Mouse (Mus musculus) heart, embryonic 16.5 days (tissue): ENCODE data around the gene Ofd1. TPM values are rescaled to one million over a fixed set of nuclear protein-coding genes. Genes with fewer than 3 reads are reported as not detected.

Experiments used
- ATAC-seq: fragments of 200-750 bp; cut with Nextera tagmentation; replicated peaks from 2 replicates; pipeline ENCODE4 v1.8.0; 2017; ENCODE audit warnings: moderate number of reproducible peaks; ENCODE audit not compliant: insufficient read depth, low FRiP score; ENCODE audit errors: extremely low read depth
- H3K27ac ChIP-seq: fragments of 300-500 bp; sonication (generic); 2 replicates; pipeline ENCODE4 v1.5.1; 2014; ENCODE audit warnings: mild to moderate bottlenecking, low read length, control low read depth, moderate library complexity
- H3K27me3 ChIP-seq: fragments of 300-500 bp; sonication (generic); 2 replicates; pipeline ENCODE4 v1.6.1; 2014; ENCODE audit warnings: low read length, mixed read lengths; ENCODE audit not compliant: control insufficient read depth, insufficient read depth
- H3K36me3 ChIP-seq: fragments of 300-500 bp; sonication (generic); 2 replicates; pipeline ENCODE4 v1.6.1; 2014; ENCODE audit not compliant: control insufficient read depth, insufficient read depth
- H3K4me1 ChIP-seq: fragments of 300-500 bp; sonication (generic); 2 replicates; pipeline ENCODE4 v1.6.1; 2014; ENCODE audit warnings: low read length, mixed read lengths; ENCODE audit not compliant: control insufficient read depth, insufficient read depth
- H3K4me2 ChIP-seq: fragments of 300-500 bp; sonication (generic); 2 replicates; pipeline ENCODE4 v1.6.1; 2014; ENCODE audit warnings: low read depth, mild to moderate bottlenecking, control low read depth, low read length
- H3K4me3 ChIP-seq: fragments of 300-500 bp; sonication (generic); 2 replicates; pipeline ENCODE4 v1.5.1; 2014; ENCODE audit warnings: mild to moderate bottlenecking, control low read depth, low read length
- H3K9ac ChIP-seq: fragments of 300-500 bp; sonication (generic); 2 replicates; pipeline ENCODE4 v1.6.1; 2014; ENCODE audit warnings: low read length, control low read depth
- H3K9me3 ChIP-seq: fragments of 300-500 bp; sonication (generic); replicated peaks from 2 replicates; pipeline ENCODE4 v1.6.1; 2016; ENCODE audit warnings: low read length; ENCODE audit not compliant: control insufficient read depth
- WGBS: fragments of 180-500 bp; shearing (Covaris S2); extraction: QIAGEN DNeasy Blood & Tissue Kit; methylation state at CpG from one replicate; pipeline ENCODE4 v1.1.7; 2014; 5-methylcytosine and 5-hydroxymethylcytosine counted together
- polyA plus RNA-seq: library from polyadenylated mRNA; unstranded; fragments of >200 nt; fragmentation: Nextera tagmentation; extraction: Ambion mirVana; gene quantifications from 2 replicates; pipeline ENCODE4 v1.2.1, GENCODE M21; 2015

Ofd1 gene
- polyA plus RNA-seq, 1 experiment from 2014 or later: 4.3 TPM

- no peaks in the 10 kb centered on the region for H3K36me3 ChIP-seq
- no peak overlapping the region for H3K27ac ChIP-seq
- no peaks in the 10 kb centered on the region for H3K27me3 ChIP-seq
- ATAC-seq: no peak
- H3K4me3 ChIP-seq: no peak overlapping the region
- 83% methylated on average over 5 of the region's 5 CpGs for WGBS
- H3K9ac ChIP-seq: no peak overlapping the region
- H3K4me1 ChIP-seq: no peaks in the 10 kb centered on the region
- H3K4me2 ChIP-seq: no peak overlapping the region
- no peaks in the 10 kb centered on the region for H3K9me3 ChIP-seq
Measured at GRCm38 (mm10) chrX:166378652-166379051, 61.9 kb downstream of the Ofd1 start.

- Histone ChIP-seq H3K36me3 (no peaks in the 10 kb centered on the region), H3K4me3 (no peak overlapping the region), H3K27ac (no peak overlapping the region), H3K9ac (no peak overlapping the region), H3K4me2 (no peak overlapping the region), H3K27me3 (no peaks in the 10 kb centered on the region), H3K4me1 (no peaks in the 10 kb centered on the region), H3K9me3 (no peaks in the 10 kb centered on the region)
- 69% methylated on average over 9 of the region's 9 CpGs for WGBS
- no peak for ATAC-seq
Measured at GRCm38 (mm10) chrX:166376681-166377328, 63.7 kb downstream of the Ofd1 start.

DNA sequence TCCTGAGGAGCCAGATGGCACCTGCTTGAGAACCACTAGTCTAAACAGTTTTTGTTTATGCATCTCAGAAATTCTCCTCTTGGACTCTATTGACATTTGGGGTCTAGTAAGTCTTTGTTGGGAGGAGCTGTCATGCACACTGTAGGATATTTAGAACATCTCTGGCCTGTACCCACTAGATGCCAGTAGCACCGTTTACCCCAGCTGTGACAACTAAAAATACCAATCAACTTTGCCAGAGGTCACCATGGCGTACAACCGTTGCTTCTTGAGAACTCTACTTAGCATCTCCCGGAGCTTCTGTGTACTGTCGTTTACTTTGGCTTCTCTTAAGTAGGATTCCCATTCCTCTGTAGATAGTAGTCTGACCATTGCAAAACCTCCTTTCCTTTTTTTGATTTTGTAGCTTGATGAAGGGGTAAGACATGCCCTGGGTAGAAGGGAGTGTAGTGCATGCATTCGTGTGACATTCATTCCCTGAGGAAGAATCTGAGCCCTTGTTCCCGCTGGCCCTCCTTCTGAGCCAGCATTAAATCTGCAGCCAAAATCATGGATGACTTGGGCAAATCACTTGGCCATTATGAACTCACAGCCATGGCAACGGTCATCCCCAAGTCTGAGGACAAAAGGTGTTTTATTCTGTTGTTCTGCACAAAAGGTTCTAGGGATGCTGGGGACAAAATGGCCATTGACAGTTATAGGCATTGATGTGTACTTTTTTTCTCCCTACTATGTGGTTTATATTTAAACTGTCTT lies 74.9 kb downstream of the Ofd1 start:
- H3K9ac ChIP-seq: no peak overlapping the region
- H3K27ac ChIP-seq: no peak overlapping the region
- no peak overlapping the region for H3K4me2 ChIP-seq
- no peak for ATAC-seq
- H3K4me1 ChIP-seq: no peaks in the 10 kb centered on the region
- H3K4me3 ChIP-seq: no peak overlapping the region
- 74% methylated on average over 8 of the region's 8 CpGs for WGBS
- H3K9me3 ChIP-seq: no peaks in the 10 kb centered on the region
- H3K36me3 ChIP-seq: no peaks in the 10 kb centered on the region
- no peaks in the 10 kb centered on the region; the same call in 1 of the 2 replicates for H3K27me3 ChIP-seq

DNA sequence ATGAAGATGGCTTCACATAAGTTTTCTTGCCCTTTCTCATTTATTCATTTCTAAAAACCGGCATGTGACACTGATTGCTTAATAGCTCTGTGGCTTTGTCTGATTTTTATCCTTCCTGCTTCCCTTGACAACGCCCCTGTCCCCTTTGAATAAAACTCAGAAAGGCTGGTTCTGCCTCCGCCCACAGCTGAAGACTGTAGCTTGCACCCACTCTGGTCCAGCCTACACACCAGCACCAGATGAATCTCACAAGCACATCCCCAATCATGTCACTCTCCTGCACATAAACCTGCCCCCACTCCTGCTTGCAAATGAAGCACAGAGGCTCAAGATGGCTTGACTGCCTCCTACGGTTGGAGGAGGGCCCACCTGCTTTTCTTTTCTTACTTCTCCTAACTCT lies 80.0 kb downstream of the Ofd1 start:
- Histone ChIP-seq H3K36me3 (no peaks in the 10 kb centered on the region), H3K27ac (no peak overlapping the region), H3K4me1 (no peaks in the 10 kb centered on the region), H3K27me3 (no peaks in the 10 kb centered on the region; the same call in 1 of the 2 replicates), H3K9me3 (no peaks in the 10 kb centered on the region), H3K9ac (no peak overlapping the region), H3K4me3 (no peak overlapping the region), H3K4me2 (no peak overlapping the region)
- ATAC-seq: no peak
- 77% methylated on average over 4 of the region's 4 CpGs for WGBS

- no peak for ATAC-seq
- H3K4me1 ChIP-seq: no peaks in the 10 kb centered on the region
- H3K4me2 ChIP-seq: no peak overlapping the region
- H3K36me3 ChIP-seq: no peaks in the 10 kb centered on the region
- H3K9me3 ChIP-seq: no peaks in the 10 kb centered on the region
- WGBS: 77% methylated on average over 2 of the region's 2 CpGs
- no peak overlapping the region for H3K9ac ChIP-seq
- no peaks in the 10 kb centered on the region; the same call in 1 of the 2 replicates for H3K27me3 ChIP-seq
- H3K4me3 ChIP-seq: no peak overlapping the region
- H3K27ac ChIP-seq: no peak overlapping the region
Measured at GRCm38 (mm10) chrX:166359927-166360440, 80.5 kb downstream of the Ofd1 start.

- H3K4me3 ChIP-seq: no peak overlapping the region
- H3K9ac ChIP-seq: no peak overlapping the region
- no peak overlapping the region for H3K27ac ChIP-seq
- no peaks in the 10 kb centered on the region for H3K36me3 ChIP-seq
- no peak overlapping the region for H3K4me2 ChIP-seq
- no peaks in the 10 kb centered on the region; the same call in 1 of the 2 replicates for H3K27me3 ChIP-seq
- no peaks in the 10 kb centered on the region for H3K4me1 ChIP-seq
- H3K9me3 ChIP-seq: no peaks in the 10 kb centered on the region
- 61% methylated on average over 2 of the region's 2 CpGs for WGBS
- ATAC-seq: no peak
Measured at GRCm38 (mm10) chrX:166358955-166359354, 81.5 kb downstream of the Ofd1 start.

DNA sequence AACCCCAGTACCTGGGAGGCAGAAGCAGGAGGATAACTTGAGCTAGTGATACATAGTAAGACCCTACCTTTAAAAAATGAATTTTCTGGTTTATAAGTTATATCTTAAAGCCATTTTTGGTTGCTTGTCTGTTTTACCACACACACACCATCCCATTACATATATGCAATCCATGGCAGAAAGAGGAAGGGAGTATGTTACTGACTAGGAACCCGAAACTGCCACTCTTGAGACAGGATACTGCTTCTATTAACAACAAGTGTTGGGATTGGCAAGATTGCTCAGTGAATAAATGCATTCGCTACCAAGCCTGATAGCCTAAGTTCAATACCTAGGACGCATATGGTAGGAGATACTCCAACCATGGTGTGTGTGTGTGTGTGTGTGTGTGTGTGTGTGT lies 84.2 kb downstream of the Ofd1 start:
- H3K9ac ChIP-seq: no peak overlapping the region
- no peak overlapping the region for H3K27ac ChIP-seq
- H3K4me3 ChIP-seq: no peak overlapping the region
- no peaks in the 10 kb centered on the region for H3K36me3 ChIP-seq
- no peaks in the 10 kb centered on the region for H3K9me3 ChIP-seq
- H3K4me1 ChIP-seq: no peaks in the 10 kb centered on the region
- H3K4me2 ChIP-seq: no peak overlapping the region
- ATAC-seq: no peak
- H3K27me3 ChIP-seq: no peaks in the 10 kb centered on the region
- 85% methylated on average over 3 of the region's 3 CpGs for WGBS

- H3K4me1 ChIP-seq: no peaks in the 10 kb centered on the region
- no peak overlapping the region for H3K4me2 ChIP-seq
- H3K27me3 ChIP-seq: no peaks in the 10 kb centered on the region
- H3K4me3 ChIP-seq: no peak overlapping the region
- ATAC-seq: no peak
- 33% methylated on average over 1 of the region's 1 CpGs for WGBS
- no peaks in the 10 kb centered on the region for H3K36me3 ChIP-seq
- no peaks in the 10 kb centered on the region for H3K9me3 ChIP-seq
- H3K9ac ChIP-seq: no peak overlapping the region
- no peak overlapping the region for H3K27ac ChIP-seq
Measured at GRCm38 (mm10) chrX:166354913-166355312, 85.6 kb downstream of the Ofd1 start.

DNA sequence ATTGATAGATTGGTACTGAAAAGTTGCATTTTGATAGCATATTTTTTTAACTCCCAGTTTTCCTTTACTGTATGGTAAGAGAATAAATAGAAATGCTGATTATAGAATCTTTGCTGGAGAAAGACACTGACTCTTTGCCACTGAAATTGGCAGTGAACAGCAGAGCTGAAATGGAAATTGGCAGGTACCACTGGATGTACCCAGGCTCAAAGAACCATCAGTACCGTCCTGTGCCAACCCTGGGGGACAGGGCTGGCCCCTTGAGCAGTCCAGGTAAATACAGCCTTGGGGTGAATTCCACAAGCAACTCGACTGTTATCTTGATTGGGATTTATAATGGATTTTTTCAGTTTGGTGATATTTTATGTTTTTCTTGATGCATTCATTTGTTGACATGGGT lies 87.1 kb downstream of the Ofd1 start:
- no peak for ATAC-seq
- Histone ChIP-seq H3K27ac (no peak overlapping the region), H3K9me3 (no peaks in the 10 kb centered on the region), H3K4me1 (no peaks in the 10 kb centered on the region), H3K4me2 (no peak overlapping the region), H3K27me3 (no peaks in the 10 kb centered on the region), H3K36me3 (no peaks in the 10 kb centered on the region), H3K4me3 (no peak overlapping the region), H3K9ac (no peak overlapping the region)
- WGBS: 69% methylated on average over 2 of the region's 2 CpGs
